12 mouse cellular contexts compared by ENCODE assay signal in genomic region chr5:137481897-137482296, GRCm38 (mm10). TPM values are rescaled to one million over a fixed set of nuclear protein-coding genes. Genes with fewer than 3 reads are reported as not detected.
DNase-seq lines count a peak whose midpoint lies in the region; ATAC-seq lines count a peak whose summit lies in the region.
"Had no signal": no experiment of that assay in that cellular context is flagged by ENCODE, and none has a peak within 500 bp of the region (broad histone marks: within the 10 kb centered on the region; RNA-seq: fewer than 3 reads in every experiment).

No protein-coding gene starts in this region.

- no peaks in the 10 kb centered on the region for H3K27me3 ChIP-seq in hindbrain, embryonic 11.5 days (ENCODE audit: control insufficient read depth, insufficient read depth, low read length)
- peaks cover 18% of the 10 kb centered on the region for H3K27me3 ChIP-seq in hindbrain, embryonic 14.5 days (ENCODE audit: control insufficient read depth, insufficient read depth, low read length)

- WGBS in hindbrain, embryonic 11.5 days = 7% methylated on average over 8 of the region's 8 CpGs
- WGBS in hindbrain, embryonic 14.5 days = 6% methylated on average over 8 of the region's 8 CpGs

- ATAC-seq in hindbrain, embryonic 11.5 days (ENCODE audit: low FRiP score) = no peak
- ATAC-seq in hindbrain, embryonic 14.5 days (ENCODE audit: low FRiP score) = no peak
- no peak for ATAC-seq in erythroblast, adult 5-6 weeks (replicated peaks; ENCODE audit: low FRiP score, poor library complexity, severe bottlenecking)

- no peak overlapping the region for H3K4me3 ChIP-seq in hindbrain, embryonic 11.5 days (ENCODE audit: low read depth, low read length)
- no peak overlapping the region for H3K4me3 ChIP-seq in hindbrain, embryonic 14.5 days (replicated peaks; ENCODE audit: low read length)
- H3K4me3 ChIP-seq: megakaryocyte, embryonic 14.5 days had no signal

- H3K27ac ChIP-seq in hindbrain, embryonic 11.5 days (ENCODE audit: low read depth, low read length) = no peak overlapping the region
- no peak overlapping the region for H3K27ac ChIP-seq in hindbrain, embryonic 14.5 days

- H3K36me3 ChIP-seq in hindbrain, embryonic 11.5 days (ENCODE audit: control insufficient read depth, insufficient read depth, low read length) = no peaks in the 10 kb centered on the region
- H3K36me3 ChIP-seq in hindbrain, embryonic 14.5 days (replicated peaks; ENCODE audit: control insufficient read depth, insufficient read depth) = no peaks in the 10 kb centered on the region

- H3K9ac ChIP-seq in hindbrain, embryonic 11.5 days (ENCODE audit: low read depth, low read length) = no peak overlapping the region
- no peak overlapping the region for H3K9ac ChIP-seq in hindbrain, embryonic 14.5 days

- no peak overlapping the region for H3K4me2 ChIP-seq in hindbrain, embryonic 11.5 days (replicated peaks; ENCODE audit: low read depth, low read length)
- H3K4me2 ChIP-seq in hindbrain, embryonic 14.5 days (replicated peaks) = no peak overlapping the region

- peak; percentile 27 for DNase-seq in hindbrain, embryonic 11.5 days (ENCODE audit: low spot score)
- DNase-seq in hindbrain, embryonic 14.5 days (ENCODE audit: low spot score) = no peak
- DNase-seq in ovary, adult 18-20 months (ENCODE audit: low spot score) = peak; percentile 20
- DNase-seq in ovary, postnatal 10 days (ENCODE audit: low spot score) = no peak
- DNase-seq in fibroblast of lung, adult 2 months (ENCODE audit: low read depth) = peak; percentile 25
- DNase-seq in retina, postnatal 1 day = peak; percentile 44
- no peak for DNase-seq in urinary bladder, postnatal 10 days (ENCODE audit: low spot score)

- H3K4me1 ChIP-seq in hindbrain, embryonic 11.5 days (replicated peaks; ENCODE audit: control insufficient read depth, insufficient read depth, low read length) = peaks cover 3% of the 10 kb centered on the region; the same call in 1 of the 2 replicates
- H3K4me1 ChIP-seq in hindbrain, embryonic 14.5 days (replicated peaks; ENCODE audit: control insufficient read depth, insufficient read depth, low read length) = peaks cover 10% of the 10 kb centered on the region; the same call in 1 of the 2 replicates
- H3K4me1 ChIP-seq: megakaryocyte, embryonic 14.5 days had no signal

- no peaks in the 10 kb centered on the region for H3K9me3 ChIP-seq in hindbrain, embryonic 11.5 days (ENCODE audit: control insufficient read depth, low read length)
- H3K9me3 ChIP-seq in hindbrain, embryonic 14.5 days (ENCODE audit: control insufficient read depth, low read length) = no peaks in the 10 kb centered on the region

RNA-seq across cellular contexts. Expression of gene Zan, which starts 5.0 kb away (rescaled TPM):
- 0.04 and 0.06 TPM in 2 replicates for polyA plus RNA-seq in hindbrain, embryonic 11.5 days (2014; fragmentation: Nextera tagmentation; extraction: Ambion mirVana)
- polyA plus RNA-seq in hindbrain, embryonic 14.5 days (2014; fragmentation: Nextera tagmentation; extraction: Ambion mirVana) = 0.14 and 0.17 TPM in 2 replicates
- not detected in 2 replicates for total RNA-seq in erythroblast, adult 5-6 weeks (2015; ENCODE audit: low replicate concordance)
- total RNA-seq in erythroblast, adult 5-6 weeks (2017; ENCODE audit: low replicate concordance) = not detected in 2 replicates
- total RNA-seq: adrenal gland, adult 18-20 months had no signal

RNA-seq across cellular contexts. Expression of gene Pop7, which starts 20.4 kb away (rescaled TPM):
- 55.2 and 60.6 TPM in 2 replicates for polyA plus RNA-seq in hindbrain, embryonic 11.5 days (2014; fragmentation: Nextera tagmentation; extraction: Ambion mirVana)
- polyA plus RNA-seq in hindbrain, embryonic 14.5 days (2014; fragmentation: Nextera tagmentation; extraction: Ambion mirVana) = 78.4 and 87.3 TPM in 2 replicates
- total RNA-seq in erythroblast, adult 5-6 weeks (2015; ENCODE audit: low replicate concordance) = 9.0 TPM in 1 of 2 replicates, not detected in the other
- total RNA-seq in erythroblast, adult 5-6 weeks (2017; ENCODE audit: low replicate concordance) = 4.4 and 7.2 TPM in 2 replicates

RNA-seq across cellular contexts. Expression of gene Gigyf1, which starts 36.5 kb away (rescaled TPM):
- 10.6 and 15.4 TPM in 2 replicates for polyA plus RNA-seq in hindbrain, embryonic 11.5 days (2014; fragmentation: Nextera tagmentation; extraction: Ambion mirVana)
- 14.2 and 16.0 TPM in 2 replicates for polyA plus RNA-seq in hindbrain, embryonic 14.5 days (2014; fragmentation: Nextera tagmentation; extraction: Ambion mirVana)
- total RNA-seq in erythroblast, adult 5-6 weeks (2015; ENCODE audit: low replicate concordance) = 5.6 and 6.1 TPM in 2 replicates
- total RNA-seq in erythroblast, adult 5-6 weeks (2017; ENCODE audit: low replicate concordance) = 5.3 and 8.4 TPM in 2 replicates

RNA-seq across cellular contexts. Expression of gene Epo, which starts 51.1 kb away (rescaled TPM):
- polyA plus RNA-seq in hindbrain, embryonic 11.5 days (2014; fragmentation: Nextera tagmentation; extraction: Ambion mirVana) = 0.38 and 1.1 TPM in 2 replicates
- polyA plus RNA-seq in hindbrain, embryonic 14.5 days (2014; fragmentation: Nextera tagmentation; extraction: Ambion mirVana) = not detected in 2 replicates
- total RNA-seq in erythroblast, adult 5-6 weeks (2015; ENCODE audit: low replicate concordance) = not detected in 2 replicates
- not detected in 2 replicates for total RNA-seq in erythroblast, adult 5-6 weeks (2017; ENCODE audit: low replicate concordance)
- total RNA-seq: adrenal gland, adult 18-20 months; hematopoietic stem cell, adult 5-6 weeks had no signal
- polyA plus RNA-seq: cortical plate, adult 2 months had no signal

RNA-seq across cellular contexts. Expression of gene Gnb2, which starts 51.4 kb away (rescaled TPM):
- polyA plus RNA-seq in hindbrain, embryonic 11.5 days (2014; fragmentation: Nextera tagmentation; extraction: Ambion mirVana) = 475 and 483 TPM in 2 replicates
- polyA plus RNA-seq in hindbrain, embryonic 14.5 days (2014; fragmentation: Nextera tagmentation; extraction: Ambion mirVana) = 593 and 621 TPM in 2 replicates
- 77.0 and 113 TPM in 2 replicates for total RNA-seq in erythroblast, adult 5-6 weeks (2015; ENCODE audit: low replicate concordance)
- total RNA-seq in erythroblast, adult 5-6 weeks (2017; ENCODE audit: low replicate concordance) = 94.2 and 96.3 TPM in 2 replicates

Comparison
In these comparisons a context has a peak if more than half of its experiments do, and no peak if none do; other contexts are left out.
1. DNase-seq: peak in hindbrain, embryonic 11.5 days (single experiment), ovary, adult 18-20 months (single experiment), fibroblast of lung, adult 2 months (single experiment) and retina, postnatal 1 day (single experiment); none in hindbrain, embryonic 14.5 days (single experiment), ovary, postnatal 10 days (single experiment) and urinary bladder, postnatal 10 days (single experiment).